Mouse (Mus musculus): ENCODE data around the gene Plcb3.

DNA sequence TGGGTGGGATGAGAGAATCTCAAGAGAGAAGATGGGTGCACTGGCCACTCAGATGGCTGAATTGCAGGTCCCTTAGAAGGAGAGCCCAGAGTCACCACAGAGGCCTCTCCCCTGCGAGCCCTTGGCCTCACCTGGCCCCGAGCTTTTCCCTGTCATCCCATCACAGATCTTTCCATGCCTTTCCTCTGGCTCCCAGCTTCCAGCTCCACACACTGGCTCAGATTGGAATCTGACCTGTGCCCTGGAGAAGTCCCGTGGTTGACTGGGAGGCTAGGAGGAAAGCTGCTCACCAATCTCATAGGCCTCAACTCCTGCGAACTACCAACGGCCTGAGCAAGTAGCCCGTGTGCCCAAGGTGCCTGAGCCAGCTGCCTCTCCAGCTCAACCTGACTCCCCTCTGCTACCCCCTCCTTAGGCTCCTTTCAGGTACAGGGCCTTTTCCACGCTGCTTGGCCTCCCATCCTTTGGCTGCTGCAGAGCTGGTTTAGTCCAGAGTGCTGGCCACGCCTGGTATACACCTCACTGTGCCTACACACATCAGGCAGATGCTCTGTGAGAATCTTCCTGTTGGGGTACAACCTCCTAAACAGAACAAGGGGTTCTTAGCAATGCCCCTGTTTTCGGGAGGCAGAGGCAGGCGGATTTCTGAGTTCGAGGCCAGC is 70.6 kb downstream of the Plcb3 start:
- no peak for TF ChIP-seq CTCF (IDR thresholded peaks at IDR 0.05; ENCODE audit: control insufficient read depth, insufficient read depth, insufficient read length)
- no peak for TF ChIP-seq FOSL1 (IDR thresholded peaks at IDR 0.05; ENCODE audit: insufficient read depth, low read length, poor library complexity, severe bottlenecking)
- no peak for TF ChIP-seq CEBPB (IDR thresholded peaks at IDR 0.05; ENCODE audit: low read depth)
- TF ChIP-seq MAX (IDR thresholded peaks at IDR 0.05): no peak
